Comparison of ENCODE assay signal across 8 mouse cellular contexts in genomic region chr2:35463372-35464088, GRCm38 (mm10). TPM values are rescaled to one million over a fixed set of nuclear protein-coding genes. Genes with fewer than 3 reads are reported as not detected.
DNase-seq lines count a peak whose midpoint lies in the region; ATAC-seq and TF ChIP-seq lines count a peak whose summit lies in the region.

No protein-coding gene starts in this region.

- peaks cover 29% of the 10 kb centered on the region for H3K4me1 ChIP-seq in embryonic facial prominence, embryonic 13.5 days
- H3K4me1 ChIP-seq in limb, embryonic 14.5 days (ENCODE audit: control insufficient read depth, insufficient read depth, low read length) = peaks cover 11% of the 10 kb centered on the region
- H3K4me1 ChIP-seq in midbrain, embryonic 13.5 days (replicated peaks) = peaks cover 22% of the 10 kb centered on the region
- peaks cover 18% of the 10 kb centered on the region; the same call in 1 of the 2 replicates for H3K4me1 ChIP-seq in stomach, embryonic 16.5 days (ENCODE audit: control insufficient read depth, insufficient read depth, low read length)

- H3K36me3 ChIP-seq in embryonic facial prominence, embryonic 13.5 days = no peaks in the 10 kb centered on the region
- H3K36me3 ChIP-seq in limb, embryonic 14.5 days (ENCODE audit: control insufficient read depth, insufficient read depth, low read length) = no peaks in the 10 kb centered on the region
- no peaks in the 10 kb centered on the region for H3K36me3 ChIP-seq in midbrain, embryonic 13.5 days
- no peaks in the 10 kb centered on the region for H3K36me3 ChIP-seq in stomach, embryonic 16.5 days (ENCODE audit: control insufficient read depth, insufficient read depth, low read length)

- WGBS in embryonic facial prominence, embryonic 13.5 days = 12% methylated on average over 19 of the region's 19 CpGs
- WGBS in limb, embryonic 14.5 days = 6% methylated on average over 18 of the region's 19 CpGs
- 16% methylated on average over 19 of the region's 19 CpGs for WGBS in midbrain, embryonic 13.5 days
- WGBS in stomach, embryonic 16.5 days = 15% methylated on average over 19 of the region's 19 CpGs

- H3K4me2 ChIP-seq in embryonic facial prominence, embryonic 13.5 days = peak overlapping the region; percentile 91
- peak overlapping the region; percentile 93 for H3K4me2 ChIP-seq in limb, embryonic 14.5 days (replicated peaks; ENCODE audit: low read depth, low read length, severe bottlenecking)
- 0 out of 2 replicates have a peak overlapping the region, but pooled peaks have one; percentile 19 for H3K4me2 ChIP-seq in midbrain, embryonic 13.5 days (replicated peaks)
- H3K4me2 ChIP-seq in stomach, embryonic 16.5 days (ENCODE audit: low read depth, low read length) = peak overlapping the region; percentile 90

- peaks cover 3% of the 10 kb centered on the region; the same call in 1 of the 2 replicates for H3K27me3 ChIP-seq in embryonic facial prominence, embryonic 13.5 days
- 0 out of 2 replicates have a peak, but pooled peaks cover 4% of the 10 kb centered on the region for H3K27me3 ChIP-seq in limb, embryonic 14.5 days (ENCODE audit: control insufficient read depth, insufficient read depth, low read length)
- H3K27me3 ChIP-seq in midbrain, embryonic 13.5 days = peaks cover 20% of the 10 kb centered on the region
- H3K27me3 ChIP-seq in stomach, embryonic 16.5 days (ENCODE audit: control insufficient read depth, insufficient read depth, low read length) = no peaks in the 10 kb centered on the region

- H3K27ac ChIP-seq in embryonic facial prominence, embryonic 13.5 days = peak overlapping the region; percentile 65
- 0 out of 2 replicates have a peak overlapping the region, but pooled peaks have one; percentile 39 for H3K27ac ChIP-seq in limb, embryonic 14.5 days (replicated peaks; ENCODE audit: low read depth, low read length)
- H3K27ac ChIP-seq in midbrain, embryonic 13.5 days = no peak overlapping the region
- H3K27ac ChIP-seq in stomach, embryonic 16.5 days (ENCODE audit: low read length) = peak overlapping the region; percentile 72

- intact Hi-C loops in heart, postnatal 25 days (cut with DNase I) = loop anchor here (2.0 to 5.0 kb wide), 2 partner anchors 36 to 47 kb away; no protein-coding TSS in a partner anchor

- H3K9me3 ChIP-seq in embryonic facial prominence, embryonic 13.5 days = no peaks in the 10 kb centered on the region
- no peaks in the 10 kb centered on the region for H3K9me3 ChIP-seq in limb, embryonic 14.5 days (ENCODE audit: control insufficient read depth, low read length)
- no peaks in the 10 kb centered on the region for H3K9me3 ChIP-seq in midbrain, embryonic 13.5 days
- no peaks in the 10 kb centered on the region for H3K9me3 ChIP-seq in stomach, embryonic 16.5 days (replicated peaks; ENCODE audit: control insufficient read depth, low read length)

- H3K4me3 ChIP-seq in embryonic facial prominence, embryonic 13.5 days = peak overlapping the region; percentile 19
- peak overlapping the region; percentile 6; the same call in 1 of the 2 replicates for H3K4me3 ChIP-seq in limb, embryonic 14.5 days (replicated peaks; ENCODE audit: low read length)
- H3K4me3 ChIP-seq in midbrain, embryonic 13.5 days (replicated peaks) = no peak overlapping the region
- H3K4me3 ChIP-seq in stomach, embryonic 16.5 days (replicated peaks; ENCODE audit: low read length) = peak overlapping the region; percentile 16; the same call in 1 of the 2 replicates

- 0 out of 2 replicates have a peak, but pooled peaks have one; percentile 30 for ATAC-seq in embryonic facial prominence, embryonic 13.5 days (ENCODE audit: insufficient number of reproducible peaks, insufficient read depth, low FRiP score, low TSS enrichment, low read depth)
- ATAC-seq in limb, embryonic 14.5 days (ENCODE audit: low FRiP score, low read depth) = peak; percentile 79
- no peak for ATAC-seq in midbrain, embryonic 13.5 days
- ATAC-seq in stomach, embryonic 16.5 days (ENCODE audit: insufficient read depth, low FRiP score) = peak; percentile 77; the same call in 1 of the 2 replicates

- no peak overlapping the region for H3K9ac ChIP-seq in embryonic facial prominence, embryonic 13.5 days
- H3K9ac ChIP-seq in limb, embryonic 14.5 days (ENCODE audit: low read depth, low read length, severe bottlenecking) = no peak overlapping the region
- no peak overlapping the region for H3K9ac ChIP-seq in midbrain, embryonic 13.5 days (replicated peaks)
- H3K9ac ChIP-seq in stomach, embryonic 16.5 days (ENCODE audit: low read length) = 0 out of 2 replicates have a peak overlapping the region, but pooled peaks have one; percentile 4

- peak; percentile 52 for DNase-seq in ovary, adult 18-20 months (ENCODE audit: low spot score)
- no peak for DNase-seq in ovary, postnatal 10 days (ENCODE audit: low spot score)
- peak; percentile 58 for DNase-seq in heart, postnatal 25 days (ENCODE audit: low spot score)
- peak; percentile 88 for DNase-seq in limb, embryonic 14.5 days (ENCODE audit: low spot score)
- no peak for DNase-seq in adrenal gland, postnatal 4 days (ENCODE audit: low spot score in 2 of 2)

- no peak for TF ChIP-seq POLR2A in limb, embryonic 14.5 days (IDR thresholded peaks at IDR 0.05; ENCODE audit: borderline replicate concordance, extremely low read depth, insufficient read depth, insufficient read length)

RNA-seq across cellular contexts. Expression of gene Ggta1, which starts 0.5 kb away (rescaled TPM):
- 16.7 and 18.8 TPM in 2 replicates for polyA plus RNA-seq in embryonic facial prominence, embryonic 13.5 days (2015; fragmentation: Nextera tagmentation; extraction: Ambion mirVana)
- total RNA-seq in heart, postnatal 25 days (2021) = 10 to 100 TPM; 20.4 to 23.7 TPM
- 27.4 TPM in 2 replicates for polyA plus RNA-seq in limb, embryonic 14.5 days (2012; rRNA removed)
- 29.2 and 36.1 TPM in 2 replicates for polyA plus RNA-seq in limb, embryonic 14.5 days (2014; fragmentation: Nextera tagmentation; extraction: Ambion mirVana)
- 4.8 and 5.0 TPM in 2 replicates for polyA plus RNA-seq in midbrain, embryonic 13.5 days (2015; fragmentation: Nextera tagmentation; extraction: Ambion mirVana)
- 28.1 and 28.9 TPM in 2 replicates for polyA plus RNA-seq in stomach, embryonic 16.5 days (2015; fragmentation: Nextera tagmentation; extraction: Ambion mirVana)
- 10 to 100 TPM; 15.0 to 15.4 TPM for total RNA-seq in adrenal gland, postnatal 4 days (2021)

Comparison
In these comparisons a context has a peak if more than half of its experiments do, and no peak if none do; other contexts are left out.
1. DNase-seq: peak in ovary, adult 18-20 months (single experiment), heart, postnatal 25 days (single experiment) and limb, embryonic 14.5 days (single experiment); none in ovary, postnatal 10 days (single experiment) and adrenal gland, postnatal 4 days (0 of 2).
2. H3K4me2 ChIP-seq: peak in every context shown above with its lines; median percentile 93 in limb, embryonic 14.5 days; 91 in embryonic facial prominence, embryonic 13.5 days; 90 in stomach, embryonic 16.5 days; 19 in midbrain, embryonic 13.5 days.